Mouse (Mus musculus) c-Kit-positive CD71-negative TER-119-negative erythroid progenitor cells, embryonic 14.5 days (primary cell): ENCODE data around the gene Agap2.
A peak's percentile ranks its signal among the peaks of the same experiment; 100 is the strongest.

ENCODE experiments used
- DNase-seq: peaks from one replicate; pipeline ENCODE4 v3.0.0-alpha.2; 2013; ENCODE audit warnings: low read depth

Gene Agap2

GRCm38 (mm10) chr10:127075080-127075479 is at the start of gene Agap2:
Gene Agap2 (plus strand): TSS chr10:127075284.
- DNase-seq: peak; percentile 53

GRCm38 (mm10) chr10:127030336-127031296 is 44.5 kb upstream of the Agap2 start, which contains the start of gene Tsfm:
Gene Tsfm (minus strand): TSS chr10:127030840.
- peak; percentile 91 for DNase-seq

GRCm38 (mm10) chr10:127033301-127033741 is 41.8 kb upstream of the Agap2 start:
- DNase-seq: no peak

GRCm38 (mm10) chr10:127036273-127036672 is 38.8 kb upstream of the Agap2 start:
- no peak for DNase-seq

- DNase-seq: no peak
Measured at GRCm38 (mm10) chr10:127037641-127038040, 37.4 kb upstream of the Agap2 start.

GRCm38 (mm10) chr10:127040569-127041214 is 34.4 kb upstream of the Agap2 start:
- no peak for DNase-seq

- no peak for DNase-seq
Measured at GRCm38 (mm10) chr10:127041274-127041766, 33.8 kb upstream of the Agap2 start, which contains the start of the genes Mettl1 and Eef1akmt3. Gene Mettl1 (plus strand): TSS chr10:127041414. Gene Eef1akmt3 (minus strand): TSS chr10:127041513.

GRCm38 (mm10) chr10:127041774-127042338 is 33.2 kb upstream of the Agap2 start:
- DNase-seq: peak; percentile 77

- no peak for DNase-seq
Measured at GRCm38 (mm10) chr10:127042468-127043115, 32.5 kb upstream of the Agap2 start.

- DNase-seq: no peak
Measured at GRCm38 (mm10) chr10:127043187-127043586, 31.9 kb upstream of the Agap2 start.

GRCm38 (mm10) chr10:127047954-127048353 is 27.1 kb upstream of the Agap2 start, which contains the start of gene Cyp27b1:
Gene Cyp27b1 (plus strand): TSS chr10:127048250.
- DNase-seq: no peak

GRCm38 (mm10) chr10:127048608-127049394 is 26.3 kb upstream of the Agap2 start:
- no peak for DNase-seq

GRCm38 (mm10) chr10:127049395-127050118 is 25.5 kb upstream of the Agap2 start:
- DNase-seq: no peak

GRCm38 (mm10) chr10:127050119-127050474 is 25.0 kb upstream of the Agap2 start:
- no peak for DNase-seq

GRCm38 (mm10) chr10:127054646-127055045 is 20.4 kb upstream of the Agap2 start:
- no peak for DNase-seq

GRCm38 (mm10) chr10:127055406-127055805 is 19.7 kb upstream of the Agap2 start:
- DNase-seq: no peak

- no peak for DNase-seq
Measured at GRCm38 (mm10) chr10:127056490-127056889, 18.6 kb upstream of the Agap2 start.

- DNase-seq: peak; percentile 78
Measured at GRCm38 (mm10) chr10:127058161-127058560, 16.9 kb upstream of the Agap2 start.

- no peak for DNase-seq
Measured at GRCm38 (mm10) chr10:127058708-127059107, 16.4 kb upstream of the Agap2 start.
